In the genomic region with DNA sequence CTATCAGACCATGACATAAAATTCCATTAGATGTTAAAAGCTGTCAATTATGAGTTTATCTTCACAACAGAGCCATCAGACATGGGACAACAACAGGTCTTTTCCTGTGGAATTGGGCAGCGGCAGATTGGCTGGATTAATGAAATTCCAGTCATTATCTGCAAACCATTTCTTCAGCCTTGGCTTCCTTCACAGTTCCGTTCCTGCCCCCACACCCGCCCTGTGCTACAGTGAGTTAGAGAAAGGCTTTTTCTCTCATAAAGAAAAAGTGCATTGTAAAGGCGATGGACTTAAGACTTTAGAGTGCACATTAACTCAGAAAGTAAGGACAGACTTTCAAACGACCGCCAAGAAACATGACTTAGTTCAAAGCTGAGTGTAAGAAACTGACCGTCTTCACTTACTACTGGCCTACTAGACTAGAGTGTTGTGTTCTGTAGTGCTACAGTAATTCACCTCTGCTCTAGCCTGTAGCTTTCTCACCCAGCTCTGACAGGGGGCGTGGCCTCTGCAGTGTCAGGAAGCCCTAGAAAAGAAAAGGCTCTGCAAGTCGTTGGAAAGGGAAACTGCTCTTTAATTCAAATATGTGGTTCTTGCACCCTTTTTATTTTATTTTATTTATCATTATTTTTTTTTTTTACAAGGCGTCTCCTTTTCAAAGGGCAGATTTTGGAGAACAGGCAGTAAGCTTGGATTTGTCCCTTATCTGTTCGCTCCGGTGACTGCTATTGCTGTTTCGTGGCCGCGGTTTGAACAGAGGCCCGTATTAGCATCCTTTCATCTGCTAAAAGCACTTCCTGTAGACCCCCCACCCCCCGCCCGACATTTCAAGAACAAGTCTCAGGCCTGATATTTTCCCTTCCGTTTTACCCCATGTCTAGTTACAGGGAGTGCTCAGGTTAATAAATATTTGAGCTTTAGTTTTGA, we compare ENCODE assay signal across 9 mouse cellular contexts. TPM values are rescaled to one million over a fixed set of nuclear protein-coding genes. Genes with fewer than 3 reads are reported as not detected.
DNase-seq lines count a peak whose midpoint lies in the region; ATAC-seq and TF ChIP-seq lines count a peak whose summit lies in the region.
"Had no signal": no experiment of that assay in that cellular context is flagged by ENCODE, and none has a peak within 500 bp of the region (broad histone marks: within the 10 kb centered on the region; RNA-seq: fewer than 3 reads in every experiment).

No protein-coding gene starts in this region.

- H3K9ac ChIP-seq in heart, embryonic 16.5 days (ENCODE audit: low read length) = peak overlapping the region; percentile 50
- H3K9ac ChIP-seq in kidney, postnatal 0 days (ENCODE audit: low read depth, low read length) = no peak overlapping the region
- H3K9ac ChIP-seq in midbrain, embryonic 12.5 days (replicated peaks) = no peak overlapping the region

- H3K4me3 ChIP-seq in heart, embryonic 16.5 days (ENCODE audit: low read length) = peak overlapping the region; percentile 50
- 0 out of 2 replicates have a peak overlapping the region, but pooled peaks have one; percentile 4 for H3K4me3 ChIP-seq in kidney, postnatal 0 days (replicated peaks; ENCODE audit: low read depth, low read length)
- H3K4me3 ChIP-seq in midbrain, embryonic 12.5 days = peak overlapping the region; percentile 12; the same call in 1 of the 2 replicates

- H3K27ac ChIP-seq in heart, embryonic 16.5 days (ENCODE audit: low read length) = peak overlapping the region; percentile 63
- H3K27ac ChIP-seq in kidney, postnatal 0 days = no peak overlapping the region
- no peak overlapping the region; the same call in 1 of the 2 replicates for H3K27ac ChIP-seq in midbrain, embryonic 12.5 days (replicated peaks)

- H3K9me3 ChIP-seq in heart, embryonic 16.5 days (replicated peaks; ENCODE audit: control insufficient read depth, low read length) = peaks cover 4% of the 10 kb centered on the region
- no peaks in the 10 kb centered on the region for H3K9me3 ChIP-seq in kidney, postnatal 0 days (replicated peaks; ENCODE audit: low read length)
- no peaks in the 10 kb centered on the region for H3K9me3 ChIP-seq in midbrain, embryonic 12.5 days

- H3K36me3 ChIP-seq in heart, embryonic 16.5 days (ENCODE audit: control insufficient read depth, insufficient read depth) = no peaks in the 10 kb centered on the region
- H3K36me3 ChIP-seq in kidney, postnatal 0 days (ENCODE audit: insufficient read depth, low read length) = no peaks in the 10 kb centered on the region
- no peaks in the 10 kb centered on the region for H3K36me3 ChIP-seq in midbrain, embryonic 12.5 days

- no peaks in the 10 kb centered on the region for H3K27me3 ChIP-seq in heart, embryonic 16.5 days (ENCODE audit: control insufficient read depth, insufficient read depth, low read length)
- no peaks in the 10 kb centered on the region for H3K27me3 ChIP-seq in kidney, postnatal 0 days (ENCODE audit: insufficient read depth, low read length)
- no peaks in the 10 kb centered on the region for H3K27me3 ChIP-seq in midbrain, embryonic 12.5 days

- WGBS in heart, embryonic 16.5 days = 25% methylated on average over 19 of the region's 19 CpGs
- WGBS in kidney, postnatal 0 days = 30% methylated on average over 19 of the region's 19 CpGs
- WGBS in midbrain, embryonic 12.5 days = 44% methylated on average over 19 of the region's 19 CpGs

- H3K4me1 ChIP-seq in heart, embryonic 16.5 days (ENCODE audit: control insufficient read depth, insufficient read depth, low read length) = peaks cover 8% of the 10 kb centered on the region
- H3K4me1 ChIP-seq in kidney, postnatal 0 days (replicated peaks; ENCODE audit: insufficient read depth, low read length) = no peaks in the 10 kb centered on the region
- H3K4me1 ChIP-seq in midbrain, embryonic 12.5 days = peaks cover 13% of the 10 kb centered on the region; the same call in 1 of the 2 replicates

- no peak for TF ChIP-seq CTCF in kidney, postnatal 0 days (IDR thresholded peaks at IDR 0.05; ENCODE audit: low read depth)

- peak; percentile 84 for ATAC-seq in heart, embryonic 16.5 days (replicated peaks; ENCODE audit: extremely low read depth, insufficient read depth, low FRiP score)
- ATAC-seq in kidney, postnatal 0 days (replicated peaks; ENCODE audit: low FRiP score, low read depth) = no peak
- ATAC-seq in midbrain, embryonic 12.5 days (ENCODE audit: low FRiP score, low read depth) = peak; percentile 80
- ATAC-seq in monocyte, adult 5-6 weeks (replicated peaks; ENCODE audit: insufficient number of reproducible peaks, low FRiP score, low TSS enrichment, poor library complexity, severe bottlenecking) = no peak

- H3K4me2 ChIP-seq in heart, embryonic 16.5 days (ENCODE audit: low read depth, low read length) = peak overlapping the region; percentile 66
- H3K4me2 ChIP-seq in kidney, postnatal 0 days (ENCODE audit: low read length) = peak overlapping the region; percentile 48
- H3K4me2 ChIP-seq in midbrain, embryonic 12.5 days (replicated peaks) = peak overlapping the region; percentile 38

- peak; percentile 50 for DNase-seq in embryo, embryonic 10 days (ENCODE audit: low spot score)
- DNase-seq in embryo, embryonic 9.5 days (ENCODE audit: extremely low spot score) = no peak
- DNase-seq in embryo, embryonic 10.5 days (ENCODE audit: low spot score) = peak; percentile 53
- peak; percentile 47 for DNase-seq in kidney, postnatal 0 days (ENCODE audit: low spot score)
- no peak for DNase-seq in left cerebral cortex, adult 8-10 months (ENCODE audit: low spot score in 2 of 2)

RNA-seq across cellular contexts. Expression of gene Wdr20rt, which starts 33.2 kb away (rescaled TPM):
- not detected in 2 replicates for polyA plus RNA-seq in heart, embryonic 16.5 days (2015; fragmentation: Nextera tagmentation; extraction: Ambion mirVana)
- polyA plus RNA-seq in kidney, postnatal 0 days (2015; fragmentation: Nextera tagmentation; extraction: Ambion mirVana) = not detected in 2 replicates
- polyA plus RNA-seq in midbrain, embryonic 12.5 days (2016; fragmentation: Nextera tagmentation; extraction: Ambion mirVana) = not detected in 2 replicates
- total RNA-seq in monocyte, adult 5-6 weeks (2017) = not detected in 3 replicates
- not detected for total RNA-seq in left cerebral cortex, adult 8-10 months (2022)
- polyA plus RNA-seq: C2C12 had no signal

Comparison
In these comparisons a context has a peak if more than half of its experiments do, and no peak if none do; other contexts are left out.
1. DNase-seq: peak in embryo, embryonic 10 days (single experiment), embryo, embryonic 10.5 days (single experiment) and kidney, postnatal 0 days (single experiment); none in embryo, embryonic 9.5 days (single experiment) and left cerebral cortex, adult 8-10 months (0 of 2).
2. ATAC-seq: peak in heart, embryonic 16.5 days (single experiment) and midbrain, embryonic 12.5 days (single experiment); none in kidney, postnatal 0 days (single experiment) and monocyte, adult 5-6 weeks (single experiment).
3. Peak in every context shown above with its lines, with median percentiles within 50 percentile points of each other: H3K4me2 ChIP-seq and H3K4me3 ChIP-seq.